In genomic region chr8:84012499-84013165, GRCm38 (mm10) we compare ENCODE assay signal across 8 mouse cellular contexts. TPM values are rescaled to one million over a fixed set of nuclear protein-coding genes. Genes with fewer than 3 reads are reported as not detected.
A peak's percentile ranks its signal among the peaks of the same experiment; 100 is the strongest.
DNase-seq lines count a peak whose midpoint lies in the region; ATAC-seq lines count a peak whose summit lies in the region.

No protein-coding gene starts in this region.

- ATAC-seq in forebrain, embryonic 12.5 days (ENCODE audit: low FRiP score) = 0 out of 2 replicates have a peak, but pooled peaks have one; percentile 15

- H3K4me1 ChIP-seq in forebrain, embryonic 12.5 days = peaks cover 30% of the 10 kb centered on the region

- peaks cover 58% of the 10 kb centered on the region for H3K27me3 ChIP-seq in forebrain, embryonic 12.5 days

- 3% methylated on average over 35 of the region's 35 CpGs for WGBS in forebrain, embryonic 12.5 days

- no peak overlapping the region for H3K27ac ChIP-seq in forebrain, embryonic 12.5 days

- peak overlapping the region; percentile 95 for H3K4me2 ChIP-seq in forebrain, embryonic 12.5 days

- H3K36me3 ChIP-seq in forebrain, embryonic 12.5 days (replicated peaks) = no peaks in the 10 kb centered on the region

- peak overlapping the region; percentile 55 for H3K4me3 ChIP-seq in forebrain, embryonic 12.5 days (replicated peaks)

- peak overlapping the region; percentile 48; the same call in 1 of the 2 replicates for H3K9ac ChIP-seq in forebrain, embryonic 12.5 days

- peak; percentile 26 for DNase-seq in cerebellum, adult 9-11 months
- DNase-seq in cerebellum, postnatal 36 days = no peak
- DNase-seq in kidney, adult 18-20 months = peak; percentile 58
- peak; percentile 17 for DNase-seq in lung, postnatal 14 days
- no peak for DNase-seq in ovary, postnatal 14 days (ENCODE audit: low spot score)
- DNase-seq in cerebellum, postnatal 25 days = no peak
- no peak for DNase-seq in ovary, postnatal 10 days (ENCODE audit: low spot score)

- H3K9me3 ChIP-seq in forebrain, embryonic 12.5 days = no peaks in the 10 kb centered on the region

RNA-seq across cellular contexts. Expression of gene 2210011C24Rik, which starts 0.7 kb away (rescaled TPM):
- not detected in 2 replicates for polyA plus RNA-seq in forebrain, embryonic 12.5 days (2016; fragmentation: Nextera tagmentation; extraction: Ambion mirVana)

RNA-seq across cellular contexts. Expression of gene Palm3, which starts 8.6 kb away (rescaled TPM):
- polyA plus RNA-seq in forebrain, embryonic 12.5 days (2016; fragmentation: Nextera tagmentation; extraction: Ambion mirVana) = 3.3 and 4.1 TPM in 2 replicates

RNA-seq across cellular contexts. Expression of gene 1700067K01Rik, which starts 11.3 kb away (rescaled TPM):
- polyA plus RNA-seq in forebrain, embryonic 12.5 days (2016; fragmentation: Nextera tagmentation; extraction: Ambion mirVana) = 1.2 TPM in 2 replicates

RNA-seq across cellular contexts. Expression of gene Samd1, which starts 15.2 kb away (rescaled TPM):
- polyA plus RNA-seq in forebrain, embryonic 12.5 days (2016; fragmentation: Nextera tagmentation; extraction: Ambion mirVana) = 9.9 and 11.4 TPM in 2 replicates

RNA-seq across cellular contexts. Expression of gene Il27ra, which starts 29.8 kb away (rescaled TPM):
- 0.09 and 0.24 TPM in 2 replicates for polyA plus RNA-seq in forebrain, embryonic 12.5 days (2016; fragmentation: Nextera tagmentation; extraction: Ambion mirVana)

Comparison
In these comparisons a context has a peak if more than half of its experiments do, and no peak if none do; other contexts are left out.
1. DNase-seq: peak in cerebellum, adult 9-11 months (single experiment), kidney, adult 18-20 months (single experiment) and lung, postnatal 14 days (single experiment); none in cerebellum, postnatal 36 days (0 of 2), ovary, postnatal 14 days (single experiment), cerebellum, postnatal 25 days (0 of 2) and ovary, postnatal 10 days (single experiment).